Mouse (Mus musculus): ENCODE data around the gene Mroh2a.

Gene Mroh2a

DNA sequence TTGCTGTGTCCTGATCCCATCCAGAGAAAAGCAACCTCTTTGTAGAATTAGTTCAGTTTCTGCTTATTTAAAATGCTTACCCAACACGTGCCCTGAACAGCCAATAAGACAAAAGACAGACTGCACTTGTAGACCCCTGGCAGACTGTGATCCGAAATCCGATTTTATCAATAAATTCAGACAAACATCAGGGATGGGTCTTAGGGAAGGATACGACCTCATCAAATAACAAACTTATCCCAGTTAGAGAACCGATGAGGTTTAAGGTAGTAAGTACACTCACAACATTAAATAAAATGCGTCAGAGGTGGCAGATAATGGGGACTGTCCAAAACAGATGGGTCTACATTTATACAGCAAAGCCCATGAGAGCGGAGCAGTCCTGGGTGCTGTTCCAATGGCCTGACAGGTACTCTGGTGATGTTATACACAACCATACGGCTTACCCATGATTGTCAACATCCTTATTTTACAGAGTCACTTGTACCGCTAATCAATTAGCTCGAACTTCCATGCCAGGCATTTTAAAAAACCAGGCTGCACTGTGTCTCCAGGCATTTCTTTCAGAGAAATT lies 49.8 kb downstream of the Mroh2a start:
- no peak for DNase-seq (ENCODE audit: low spot score)

DNA sequence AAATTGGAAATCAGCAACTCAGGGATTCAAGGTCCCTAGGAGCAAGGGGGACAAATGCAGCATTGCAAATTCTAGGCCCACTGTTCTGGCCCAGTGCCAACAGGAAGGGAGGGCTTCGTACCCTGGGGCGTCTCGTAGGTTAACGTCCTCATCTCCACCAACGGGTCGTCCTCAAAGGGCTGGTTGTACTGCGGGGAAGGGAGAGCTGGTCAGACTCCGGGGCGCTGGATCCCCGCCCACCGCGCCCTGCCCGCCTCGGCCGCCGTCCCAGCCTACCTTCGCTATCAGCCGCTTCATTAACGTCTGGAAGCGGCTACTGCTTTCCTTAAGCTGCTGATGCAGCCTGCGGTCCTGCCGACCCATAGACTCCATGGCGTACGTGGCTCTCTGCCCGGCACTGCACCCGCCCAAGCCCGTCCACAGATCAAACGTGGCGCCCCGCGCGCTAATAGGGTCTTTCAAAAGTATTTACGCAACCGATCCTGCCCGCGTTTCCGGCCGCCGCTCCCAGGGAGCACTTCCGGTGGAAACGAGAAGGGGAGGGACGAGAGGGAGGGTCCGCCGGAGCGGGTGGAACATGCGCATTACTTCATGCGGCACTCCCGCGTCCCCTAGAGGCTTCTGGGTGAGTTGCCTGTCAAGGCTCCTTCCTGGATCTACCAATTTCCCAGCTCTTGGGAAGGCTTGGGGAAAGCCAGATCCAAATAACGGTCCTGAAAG lies 50.5 kb downstream of the Mroh2a start, which contains the start of the genes Hjurp and Trpm8:
TSS of gene Hjurp (minus strand) at position 536 of the 720 bp plus-strand sequence.
TSS of gene Trpm8 (plus strand) at position 564 of the 720 bp plus-strand sequence.
- DNase-seq (ENCODE audit: low spot score) = peak; percentile 100

DNA sequence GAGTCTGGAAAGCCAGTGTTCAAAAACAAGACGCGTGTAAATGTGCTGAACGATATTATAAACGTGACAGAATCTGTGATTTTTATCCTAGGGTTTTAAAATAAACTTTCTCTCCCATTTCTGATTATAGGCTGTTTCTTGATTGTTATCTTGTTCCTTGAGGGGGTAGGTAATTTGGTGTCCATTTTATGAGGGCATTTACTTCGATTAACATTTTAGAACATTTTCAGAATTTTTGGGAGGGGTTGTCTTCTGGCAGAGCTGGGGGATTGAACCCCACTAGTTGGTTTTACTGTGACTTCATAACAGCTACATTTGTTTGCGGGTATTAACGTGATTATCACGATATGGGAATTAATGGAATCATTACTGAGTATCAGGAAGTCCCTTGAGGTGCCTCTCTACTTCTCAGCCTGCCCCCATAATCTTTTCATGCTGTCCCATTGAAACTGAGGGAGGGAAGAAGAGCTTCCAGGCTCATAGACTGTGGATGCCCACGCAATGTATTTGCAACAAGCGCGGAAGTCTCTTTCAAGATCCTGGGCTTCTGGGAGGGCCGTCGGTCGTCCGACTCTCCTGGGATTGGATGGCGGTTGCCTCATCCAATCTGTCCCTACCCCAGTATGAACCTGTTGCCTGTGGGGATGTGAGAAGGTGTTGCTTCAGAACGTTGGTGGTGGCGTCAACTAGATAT lies 51.2 kb downstream of the Mroh2a start:
- DNase-seq (ENCODE audit: low spot score) = no peak

DNA sequence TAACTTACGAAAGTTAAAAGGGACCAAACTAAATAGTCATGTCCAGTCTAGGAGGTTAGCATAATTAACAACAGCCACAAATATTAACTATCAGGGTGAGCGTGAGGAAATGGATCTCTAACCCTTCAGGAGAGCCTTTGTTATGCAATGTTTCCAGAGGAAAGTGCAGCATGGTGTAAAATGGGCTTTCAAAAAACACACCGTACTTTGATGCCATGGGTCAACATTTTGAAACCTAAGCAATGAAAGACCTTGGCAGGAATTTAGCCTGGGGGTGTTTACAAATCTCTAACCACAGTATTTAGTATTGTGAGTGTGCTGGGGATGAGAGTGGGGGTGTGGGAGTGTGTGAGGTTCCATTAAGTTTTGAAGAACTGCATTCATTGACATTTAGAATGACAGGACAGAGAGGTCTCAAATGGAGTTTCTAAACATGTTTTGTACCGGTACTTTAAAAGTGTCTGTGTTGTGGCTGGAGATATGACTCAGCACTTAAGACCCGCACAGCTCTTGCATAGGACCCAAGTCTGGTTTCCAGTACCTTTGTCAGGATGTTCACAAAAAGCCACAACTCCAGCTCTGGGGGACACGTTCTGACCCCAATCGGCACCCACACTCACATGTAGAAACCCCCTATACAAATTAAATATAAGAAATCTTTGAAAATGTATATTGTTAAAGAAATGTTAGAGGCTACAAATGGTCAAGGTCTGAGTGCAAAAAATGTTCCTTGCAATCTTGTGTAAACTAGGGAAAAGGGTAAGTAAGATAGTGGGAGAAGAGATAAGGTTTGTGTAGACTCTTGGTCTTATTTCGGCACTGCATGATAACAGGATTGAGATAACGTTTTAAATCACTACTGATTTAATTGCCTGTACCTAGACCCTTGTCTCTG lies 52.6 kb downstream of the Mroh2a start:
- DNase-seq (ENCODE audit: low spot score) = no peak

DNA sequence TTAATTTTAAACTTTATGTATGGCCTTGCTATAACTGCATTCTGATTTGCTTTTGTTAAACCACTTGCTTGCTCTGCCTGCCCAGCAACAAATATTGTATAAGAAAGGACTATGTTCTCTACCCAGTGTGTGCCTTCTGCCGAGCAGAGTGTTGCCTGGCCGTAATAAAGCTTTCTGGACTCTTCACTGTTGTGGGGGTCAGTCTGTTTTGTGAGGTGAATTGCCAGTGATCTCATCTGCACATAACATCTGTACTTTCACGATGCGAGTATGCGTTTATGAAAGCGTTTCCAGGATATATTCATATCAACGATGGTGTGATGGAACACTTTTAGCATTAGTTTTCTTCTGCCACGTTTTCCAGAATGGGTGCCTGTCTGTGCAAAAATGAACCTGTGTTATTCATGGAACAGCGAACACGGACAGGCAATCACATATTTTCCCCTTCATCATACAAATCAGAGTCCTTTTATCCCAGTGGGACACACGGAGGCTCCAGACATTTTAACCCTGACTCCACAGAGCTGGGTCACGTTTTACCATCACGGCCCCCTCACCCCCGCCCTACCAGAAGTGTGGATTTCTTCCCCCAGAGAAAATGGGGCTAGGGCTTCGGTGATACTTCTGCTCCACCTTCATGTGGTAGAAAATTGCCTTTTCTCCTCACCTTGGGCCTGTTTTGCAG lies 53.4 kb downstream of the Mroh2a start:
- DNase-seq (ENCODE audit: low spot score) = peak; percentile 10

DNA sequence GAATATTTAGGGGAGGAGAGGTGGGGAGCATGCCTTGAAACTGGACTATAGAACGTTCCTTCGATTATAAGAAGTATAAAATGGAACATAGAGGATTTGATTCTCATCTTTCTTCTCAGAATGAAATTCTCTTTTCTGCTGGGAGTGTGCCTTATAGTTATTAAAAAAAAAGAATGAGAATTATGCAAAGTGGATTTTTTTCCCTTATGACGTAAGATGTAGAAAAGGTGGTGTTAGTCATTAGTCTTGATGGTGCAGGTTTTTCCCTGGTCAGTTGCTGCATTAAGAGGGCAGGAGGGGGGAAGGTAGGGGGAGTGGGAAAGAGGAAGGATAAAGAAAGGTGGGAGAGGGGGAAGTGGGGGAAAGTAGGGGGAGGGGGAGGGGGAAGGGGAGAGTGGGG lies 55.5 kb downstream of the Mroh2a start:
- DNase-seq (ENCODE audit: low spot score) = no peak

DNA sequence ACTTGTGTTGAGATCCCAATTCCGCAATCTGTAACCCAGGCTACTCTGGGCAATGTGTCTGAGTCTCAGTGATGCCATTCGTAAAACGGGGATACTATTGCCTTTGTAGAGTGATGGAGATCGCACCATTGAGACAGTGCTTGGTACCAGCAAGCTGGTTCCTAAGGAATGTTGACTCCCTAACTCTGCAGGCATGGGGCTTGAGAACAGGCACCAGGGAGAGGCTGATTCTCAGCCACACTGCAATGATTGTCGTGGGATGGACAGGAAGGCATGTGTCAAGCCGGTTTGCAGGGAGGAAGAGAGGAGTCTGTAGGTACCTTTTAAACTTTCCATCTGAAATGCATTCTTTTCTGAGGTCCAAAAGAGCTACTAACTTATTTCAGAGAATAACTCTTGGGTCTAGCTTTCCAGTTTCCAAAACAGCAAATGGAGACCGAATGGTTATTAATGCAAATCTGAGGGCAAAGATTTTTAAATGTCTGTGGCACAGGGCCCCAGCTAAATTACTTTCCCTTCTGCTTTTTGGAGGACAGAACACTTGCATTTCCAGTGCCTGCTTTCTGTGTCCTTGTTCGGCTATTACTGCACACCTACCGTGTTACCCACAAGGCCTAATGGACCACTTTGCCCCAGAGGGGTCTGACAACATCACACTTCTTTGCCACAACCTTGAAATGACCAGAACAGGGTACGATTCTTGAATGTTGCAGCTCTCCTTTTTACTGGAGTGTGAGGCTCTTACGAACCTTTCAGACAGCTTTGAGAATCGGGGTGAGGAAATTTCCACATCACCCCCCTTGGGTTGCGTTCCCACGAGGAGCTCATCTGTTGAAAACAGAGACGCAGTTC lies 56.8 kb downstream of the Mroh2a start:
- DNase-seq (ENCODE audit: low spot score) = peak; percentile 18

DNA sequence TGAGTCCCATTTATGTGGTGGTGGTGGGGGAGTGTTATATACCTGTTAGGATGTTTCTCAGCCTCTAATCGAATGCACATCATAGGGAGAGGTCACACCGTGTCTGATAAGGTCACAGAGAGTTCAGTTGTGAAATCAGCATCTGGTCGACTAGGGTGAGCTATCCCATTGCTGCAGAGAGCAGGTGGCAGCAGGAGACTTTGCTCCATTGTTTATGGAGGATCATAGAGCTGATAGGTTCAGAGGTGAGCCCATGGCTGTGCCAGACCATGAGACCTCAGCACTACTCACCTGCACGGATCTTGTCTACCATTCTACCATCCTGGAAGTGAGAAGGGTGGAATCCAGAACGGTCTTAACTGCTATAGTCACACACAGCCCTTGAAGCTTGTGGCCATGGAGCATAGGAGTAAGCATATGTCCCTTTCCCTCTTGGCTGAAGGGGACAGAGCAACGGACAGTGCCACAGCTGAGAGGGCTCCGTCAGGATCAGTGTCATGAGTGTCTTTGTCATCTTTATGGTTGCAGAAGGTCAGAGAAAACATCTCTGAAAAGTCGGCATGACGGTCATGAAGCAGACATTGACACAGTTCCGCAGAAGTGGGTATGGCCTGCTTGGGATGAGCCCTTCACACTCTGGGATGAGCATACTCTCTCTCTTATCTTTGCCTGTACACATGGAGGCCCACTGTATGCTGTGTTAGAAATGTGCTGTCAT lies 57.6 kb downstream of the Mroh2a start:
- no peak for DNase-seq (ENCODE audit: low spot score)

DNA sequence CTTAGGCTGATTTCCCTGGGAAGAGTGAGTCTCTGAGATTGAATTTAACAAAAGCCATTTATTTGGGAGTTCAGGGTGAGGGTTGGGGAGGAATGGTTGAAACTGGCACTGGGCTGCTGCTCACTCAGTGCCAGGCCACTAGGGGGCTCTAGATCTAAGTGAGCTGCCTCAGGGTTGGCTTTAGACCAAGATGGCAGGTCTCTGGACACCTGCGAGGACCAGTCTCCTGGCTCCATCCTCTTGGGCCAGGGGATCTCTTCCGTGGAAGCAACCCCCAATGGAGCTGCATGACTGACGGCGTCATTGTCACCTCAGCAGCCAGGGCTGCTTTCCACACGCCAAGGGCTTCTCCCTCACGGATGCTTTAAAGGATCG lies 58.1 kb downstream of the Mroh2a start:
- peak; percentile 45 for DNase-seq (ENCODE audit: low spot score)

DNA sequence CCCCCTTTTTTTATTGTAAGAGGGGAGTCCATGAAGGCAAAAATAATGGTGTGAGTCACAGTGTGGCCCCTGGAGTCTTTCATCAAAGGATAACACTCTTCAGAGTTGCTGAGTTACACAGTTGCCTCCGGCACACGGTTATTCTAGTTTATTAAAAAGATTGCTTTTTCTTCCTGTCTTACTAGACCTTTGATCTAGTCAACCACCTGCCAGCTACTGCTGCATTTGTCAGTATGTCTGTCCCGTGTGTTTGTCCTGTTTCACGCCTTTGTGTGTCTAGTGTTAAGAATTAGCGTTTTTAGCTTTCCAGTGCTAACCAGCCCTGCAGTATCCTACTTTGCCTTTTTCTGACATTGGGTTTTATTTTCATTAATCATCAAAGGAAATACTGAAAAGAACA lies 58.9 kb downstream of the Mroh2a start:
- no peak for DNase-seq (ENCODE audit: low spot score)

DNA sequence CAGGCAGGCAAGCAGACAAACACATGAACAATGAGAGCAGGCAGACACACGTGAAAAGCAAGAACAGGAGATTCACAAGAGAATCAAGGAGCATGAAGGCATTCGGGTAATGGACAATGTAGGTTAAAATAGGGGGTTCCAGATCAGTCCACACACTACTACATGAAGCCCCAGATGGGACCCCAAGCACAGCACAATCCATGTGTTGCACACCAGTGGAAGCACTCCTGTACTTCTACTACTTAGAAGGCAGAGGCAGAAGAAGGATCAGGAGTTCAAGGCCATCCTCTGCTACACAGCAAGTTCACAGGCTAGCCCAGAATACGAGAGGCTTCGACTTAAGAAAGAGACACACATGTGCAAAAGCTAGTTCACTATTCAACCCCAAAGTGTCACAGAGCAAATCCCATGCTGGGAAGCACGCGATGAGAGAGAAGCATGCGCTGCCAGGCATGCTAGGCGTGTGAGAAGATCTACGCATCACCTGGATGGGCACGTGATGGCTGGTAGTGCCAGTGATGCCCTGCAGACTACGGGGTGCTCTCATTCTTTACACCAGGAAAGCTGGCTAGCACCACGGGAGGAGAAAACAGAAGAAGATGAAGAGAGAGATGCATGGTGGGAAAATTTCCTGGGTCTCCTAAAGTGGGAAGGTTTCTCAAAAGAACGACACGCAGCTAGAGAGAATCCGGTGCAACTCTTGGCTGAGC lies 59.5 kb downstream of the Mroh2a start:
- no peak for DNase-seq (ENCODE audit: low spot score)

DNA sequence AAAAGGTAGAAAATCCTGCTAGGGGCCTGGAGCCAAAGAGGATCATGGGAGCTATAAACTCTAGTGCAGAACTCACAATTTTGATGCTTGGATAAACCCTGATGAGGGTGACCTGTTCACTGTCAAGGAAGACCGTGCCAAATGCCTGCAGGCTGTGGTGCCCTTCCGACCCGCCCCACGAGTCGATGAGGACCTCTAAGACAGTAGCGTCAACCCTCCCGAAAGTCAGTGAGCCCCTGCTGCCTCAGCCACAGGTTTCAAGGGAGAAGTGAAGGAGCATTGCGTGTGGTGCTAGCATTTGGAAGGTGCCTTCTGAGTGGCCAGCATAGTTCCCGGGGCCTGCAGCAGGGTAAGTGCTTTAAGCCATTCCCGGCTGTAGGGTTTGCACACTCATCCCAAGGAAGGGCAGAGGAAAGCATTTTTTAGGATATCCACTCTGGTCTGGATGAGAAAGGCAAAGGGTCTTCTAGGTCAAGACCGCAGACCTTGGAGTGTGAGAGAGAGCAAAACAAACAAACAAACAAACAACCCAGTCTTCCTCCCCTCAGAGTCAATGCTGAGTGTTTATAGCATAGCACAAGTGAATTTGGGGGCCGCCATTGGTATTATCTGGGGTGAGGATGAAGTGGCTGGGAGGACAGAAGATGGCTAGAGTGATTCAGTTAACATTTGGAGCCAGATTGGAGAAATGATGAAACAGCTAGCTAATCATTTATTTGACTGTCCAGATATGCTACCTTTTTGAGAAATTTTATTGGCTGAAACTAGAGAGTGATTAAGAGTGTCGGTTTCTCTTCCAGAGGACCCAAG lies 60.3 kb downstream of the Mroh2a start:
- DNase-seq (ENCODE audit: low spot score) = no peak

DNA sequence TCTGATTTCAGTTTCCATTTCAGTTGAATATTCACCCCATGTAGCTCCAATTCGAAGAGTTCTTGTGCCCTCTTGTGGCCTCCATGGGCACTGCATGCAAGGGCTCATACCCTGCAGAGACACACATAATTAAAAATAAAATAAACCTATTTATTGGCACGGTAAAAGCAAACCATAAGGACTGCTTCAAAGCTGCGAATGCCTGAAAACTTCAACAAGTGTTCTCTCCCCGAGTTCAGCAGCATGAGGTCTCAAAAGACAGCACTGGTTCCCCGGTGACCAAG lies 60.9 kb downstream of the Mroh2a start:
- peak; percentile 82 for DNase-seq (ENCODE audit: low spot score)

DNA sequence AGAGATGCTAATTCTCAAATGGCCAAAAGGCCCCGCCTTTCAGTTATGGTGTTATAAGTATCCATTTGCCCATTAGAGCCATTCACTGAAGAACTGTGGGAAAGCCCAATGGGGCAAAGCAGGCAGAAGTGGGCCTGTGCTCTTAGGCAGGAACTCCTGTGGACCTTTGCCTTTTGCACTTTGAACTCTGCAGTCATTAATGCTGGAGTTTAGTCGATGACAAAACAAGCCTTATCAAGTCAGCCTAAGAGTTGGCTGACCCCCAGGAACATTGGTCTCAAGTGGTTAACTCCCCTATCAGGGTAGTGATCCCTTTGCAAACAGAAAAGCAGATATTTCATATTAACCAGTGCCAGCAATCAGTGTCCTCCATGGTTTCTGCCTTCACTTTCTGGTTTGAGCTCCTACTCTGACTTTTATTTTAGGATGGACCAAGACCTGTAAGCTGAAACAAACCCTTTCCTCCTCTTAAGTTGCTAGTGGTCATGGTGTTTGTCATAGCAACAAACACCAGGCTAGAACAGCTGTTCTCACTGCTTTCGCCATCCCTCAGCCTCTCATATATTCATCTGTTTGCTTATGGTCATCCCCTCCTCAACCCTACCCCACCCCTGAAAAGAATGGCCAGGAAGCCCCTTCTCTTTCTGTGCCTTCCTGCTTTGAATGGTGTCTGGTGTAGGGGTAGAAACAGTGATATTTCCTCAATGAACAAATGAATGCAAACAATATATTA lies 61.4 kb downstream of the Mroh2a start:
- DNase-seq (ENCODE audit: low spot score) = peak; percentile 3

DNA sequence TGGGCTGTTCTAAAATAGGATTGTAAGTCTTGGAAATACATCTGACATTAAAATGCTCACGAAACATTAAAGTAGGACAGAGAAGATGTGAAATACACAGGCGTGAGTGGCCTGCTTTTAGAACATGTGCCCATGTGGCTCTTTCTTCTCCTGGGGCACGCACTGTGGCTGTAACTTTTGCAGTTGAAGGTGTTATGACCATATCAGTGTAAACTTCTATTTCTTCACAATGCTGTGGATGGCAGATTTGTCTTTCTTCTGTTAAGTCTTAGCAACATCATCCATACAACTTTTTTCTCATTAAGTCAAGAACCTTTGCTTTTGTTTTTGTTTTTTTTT lies 62.0 kb downstream of the Mroh2a start:
- DNase-seq (ENCODE audit: low spot score) = peak; percentile 7

DNA sequence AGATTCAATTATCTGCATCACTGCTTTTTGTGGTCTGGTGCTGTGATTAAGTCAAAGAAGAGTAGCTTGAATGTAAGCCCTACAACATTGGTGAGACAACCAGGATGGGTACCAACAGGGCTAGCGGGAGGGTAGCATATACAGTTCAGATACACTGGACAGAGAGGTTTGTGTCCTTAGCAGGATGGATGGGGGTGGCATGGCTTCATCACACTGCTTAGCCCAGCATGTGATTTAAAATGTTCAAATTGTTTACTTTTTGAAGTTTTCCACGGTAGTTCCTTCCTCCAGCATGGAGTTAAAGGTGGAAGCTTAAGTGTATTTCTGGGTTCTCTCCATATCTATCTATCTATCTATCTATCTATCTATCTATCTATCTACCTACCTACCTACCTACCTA lies 62.4 kb downstream of the Mroh2a start:
- DNase-seq (ENCODE audit: low spot score) = no peak

DNA sequence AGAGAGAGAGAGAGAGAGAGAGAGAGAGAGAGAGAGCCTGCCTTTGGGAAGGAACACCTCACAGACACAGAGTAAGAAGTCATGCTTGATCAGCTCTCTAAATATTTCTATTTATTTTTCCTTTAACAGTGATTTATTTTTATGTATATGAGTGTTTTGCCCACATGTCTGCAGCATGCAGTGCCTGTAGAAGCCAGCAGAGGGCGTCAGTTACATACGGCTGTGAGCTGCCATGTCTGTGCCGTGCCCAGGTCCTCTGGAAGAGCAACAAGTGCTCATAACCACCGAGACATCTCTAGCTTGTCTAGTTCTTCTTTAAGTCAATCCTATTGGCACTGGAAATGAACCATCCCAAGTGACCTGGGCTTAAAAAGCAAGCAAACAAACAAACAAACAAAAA lies 63.1 kb downstream of the Mroh2a start:
- peak; percentile 72 for DNase-seq (ENCODE audit: low spot score)

DNA sequence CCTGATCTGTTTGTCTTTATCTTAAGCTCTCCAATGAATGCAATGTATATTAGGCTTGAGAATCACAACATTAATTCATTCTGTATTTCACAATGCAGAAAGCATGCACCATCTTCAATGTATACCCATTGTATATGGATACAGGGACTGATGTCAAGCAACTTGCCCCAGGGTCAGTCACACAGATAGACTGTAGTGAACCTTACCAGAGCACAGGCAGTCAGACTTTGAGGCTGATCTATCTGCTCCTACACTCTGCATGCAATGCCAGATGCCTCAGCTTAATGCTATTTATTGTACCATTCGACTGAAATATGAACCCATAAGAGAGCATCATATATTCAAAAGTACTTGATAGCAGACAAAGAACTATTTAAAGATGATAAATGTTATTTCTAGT lies 63.7 kb downstream of the Mroh2a start:
- no peak for DNase-seq (ENCODE audit: low spot score)

Data from urinary bladder, postnatal 14 days (tissue).